Mouse (Mus musculus) thymus, postnatal 0 days (tissue): ENCODE results near the gene Gm6096. TPM values are rescaled to one million over a fixed set of nuclear protein-coding genes. Genes with fewer than 3 reads are reported as not detected.

Source experiments
- polyA plus RNA-seq: library from polyadenylated mRNA; unstranded; fragments of >200 nt; fragmentation: Nextera tagmentation; extraction: Ambion mirVana; gene quantifications from 2 replicates; pipeline ENCODE4 v1.2.1, GENCODE M21; 2015

Gm6096 gene
- polyA plus RNA-seq, 1 experiment from 2014 or later = not detected

Other genes with a start within 250 kb of the Gm6096 start
- gene Scgb2b27, start 237.1 kb upstream of the Gm6096 start, polyA plus RNA-seq = not detected in 2 replicates
- gene Scgb1b27, start 229.6 kb upstream of the Gm6096 start, polyA plus RNA-seq = 0.39 TPM in 1 of 2 replicates, not detected in the other
- not detected in 2 replicates for gene Scgb1b30, start 155.6 kb upstream of the Gm6096 start, polyA plus RNA-seq
- gene Wtip, start 117.8 kb upstream of the Gm6096 start, polyA plus RNA-seq = 0.53 and 1.0 TPM in 2 replicates
- 191 and 193 TPM in 2 replicates for gene Uba2, start 81.4 kb upstream of the Gm6096 start, polyA plus RNA-seq
- 54.2 and 62.3 TPM in 2 replicates for gene Pdcd2l, start 54.4 kb upstream of the Gm6096 start, polyA plus RNA-seq
- gene Gpi1, start 20.7 kb upstream of the Gm6096 start, polyA plus RNA-seq = 232 and 238 TPM in 2 replicates
- 13.9 and 15.5 TPM in 2 replicates for gene 4931406P16Rik, start 62.5 kb downstream of the Gm6096 start, polyA plus RNA-seq
- 93.7 and 109 TPM in 2 replicates for gene Lsm14a, start 142.3 kb downstream of the Gm6096 start, polyA plus RNA-seq